In genomic region chr3:37907432-37908088, GRCm38 (mm10) we compare ENCODE assay signal across 8 mouse cellular contexts.
DNase-seq lines count a peak whose midpoint lies in the region; ATAC-seq and TF ChIP-seq lines count a peak whose summit lies in the region.

No protein-coding gene starts in this region.

- H3K4me1 ChIP-seq in thymus, adult 2 months (replicated peaks; ENCODE audit: control insufficient read depth, insufficient read depth, low read length), result peaks cover 16% of the 10 kb centered on the region
- H3K4me1 ChIP-seq in heart, embryonic 14.5 days (ENCODE audit: control insufficient read depth in 2 of 2, insufficient read depth in 2 of 2, low read length in 2 of 2), result peaks cover 18 to 19% of the 10 kb centered on the region in 2 experiments

- ATAC-seq in heart, embryonic 14.5 days (ENCODE audit: insufficient number of reproducible peaks, insufficient read depth, low FRiP score, low read depth), result peak; percentile 77

- H3K27ac ChIP-seq in thymus, adult 2 months (ENCODE audit: control insufficient read depth, insufficient read depth, low read length), result 0 out of 2 replicates have a peak overlapping the region, but pooled peaks have one; percentile 24
- peak overlapping the region; percentile 61 to 67 for H3K27ac ChIP-seq in heart, embryonic 14.5 days (replicated peaks in 1 of 2; ENCODE audit: control insufficient read depth in 1 of 2, insufficient read depth in 1 of 2, low read depth in 2 of 2, low read length in 2 of 2)

- no peaks in the 10 kb centered on the region for H3K9me3 ChIP-seq in heart, embryonic 14.5 days (ENCODE audit: control insufficient read depth, low read length)

- WGBS in thymus, adult 2 months, result 37% methylated on average over 14 of the region's 14 CpGs
- 9% methylated on average over 14 of the region's 14 CpGs for WGBS in heart, embryonic 14.5 days

- H3K36me3 ChIP-seq in thymus, adult 2 months (ENCODE audit: control insufficient read depth, insufficient read depth, low read length), result no peaks in the 10 kb centered on the region
- H3K36me3 ChIP-seq in heart, embryonic 14.5 days (ENCODE audit: control insufficient read depth, insufficient read depth, low read length), result no peaks in the 10 kb centered on the region

- TF ChIP-seq CTCF in thymus, adult 2 months (IDR thresholded peaks at IDR 0.05; ENCODE audit: borderline replicate concordance, control insufficient read depth, extremely low read depth, insufficient read depth, low read length, poor library complexity), result no peak

- H3K27me3 ChIP-seq in thymus, adult 2 months (ENCODE audit: control insufficient read depth, insufficient read depth, low read length), result no peaks in the 10 kb centered on the region
- no peaks in the 10 kb centered on the region for H3K27me3 ChIP-seq in heart, embryonic 14.5 days (ENCODE audit: control insufficient read depth, insufficient read depth, low read length)

- H3K4me3 ChIP-seq in thymus, adult 2 months (ENCODE audit: control insufficient read depth, insufficient read depth, low read length), result no peak overlapping the region
- no peak overlapping the region for H3K4me3 ChIP-seq in heart, embryonic 14.5 days (ENCODE audit: control insufficient read depth in 1 of 2, insufficient read depth in 1 of 2, low read depth in 1 of 2, low read length in 2 of 2)

- DNase-seq in thymus, adult 2 months, result no peak
- no peak for DNase-seq in thymus, postnatal 10 days (ENCODE audit: low spot score in 2 of 2)
- DNase-seq in kidney, postnatal 36 days, result peak; percentile 89 to 94
- peak; percentile 75 to 87 for DNase-seq in lung, postnatal 4 days
- DNase-seq in spleen, adult 12 weeks (ENCODE audit: low spot score), result no peak
- DNase-seq in cerebellum, postnatal 25 days, result no peak
- no peak for DNase-seq in cerebellum, postnatal 14 days

- peak overlapping the region; percentile 9; the same call in 1 of the 2 replicates for H3K4me2 ChIP-seq in heart, embryonic 14.5 days (ENCODE audit: low read length)

- no peak overlapping the region; the same call in 1 of the 2 replicates for H3K9ac ChIP-seq in heart, embryonic 14.5 days (ENCODE audit: low read length)

- no peak for TF ChIP-seq POLR2A in thymus, adult 2 months (IDR thresholded peaks at IDR 0.05; ENCODE audit: control insufficient read depth, extremely low read depth, insufficient read depth, low read length, poor library complexity)

Comparison
In these comparisons a context has a peak if more than half of its experiments do, and no peak if none do; other contexts are left out.
1. DNase-seq: peak in kidney, postnatal 36 days (2 of 2) and lung, postnatal 4 days (2 of 2); none in thymus, adult 2 months (single experiment), thymus, postnatal 10 days (0 of 2), spleen, adult 12 weeks (single experiment), cerebellum, postnatal 25 days (0 of 2) and cerebellum, postnatal 14 days (0 of 2).